9 mouse cellular contexts compared by ENCODE assay signal in the genomic region with DNA sequence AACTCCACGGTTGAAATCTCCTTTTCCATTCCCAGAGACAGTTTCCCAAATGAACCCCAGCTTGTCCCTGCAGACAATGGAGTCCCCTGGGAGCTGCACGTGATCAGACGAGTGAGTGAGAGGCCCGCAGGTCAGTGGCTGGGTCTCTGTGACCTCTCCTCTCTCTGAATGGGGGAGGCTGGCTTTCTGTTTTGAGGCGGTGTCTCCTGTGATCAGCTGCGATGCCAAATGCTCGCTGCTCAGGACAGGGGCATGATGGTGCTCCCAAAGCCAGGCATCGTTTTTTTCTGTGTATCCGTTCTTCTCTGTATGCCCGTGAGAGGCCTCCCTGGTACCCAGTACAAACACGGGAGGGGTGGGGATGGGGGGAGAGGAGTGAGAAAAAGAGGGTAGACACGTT.
A peak's percentile ranks its signal among the peaks of the same experiment; 100 is the strongest.
DNase-seq lines count a peak whose midpoint lies in the region; ATAC-seq lines count a peak whose summit lies in the region.
"Had no signal": no experiment of that assay in that cellular context is flagged by ENCODE, and none has a peak within 500 bp of the region (broad histone marks: within the 10 kb centered on the region; RNA-seq: fewer than 3 reads in every experiment).

No protein-coding gene starts in this region.

- intact Hi-C loops in gastrocnemius, postnatal 36 days (cut with DNase I), result no loop called here

- DNase-seq in R1 (ENCODE audit: low read depth, low spot score), result peak; percentile 89
- peak; percentile 89 for DNase-seq in midbrain, embryonic 10.5 days (ENCODE audit: low spot score)
- no peak for DNase-seq in layer of hippocampus, postnatal 36 days
- DNase-seq in gastrocnemius, postnatal 36 days, result no peak
- DNase-seq in cerebellum, adult 9-11 months, result no peak
- DNase-seq in adrenal gland, adult 18-20 months (ENCODE audit: low spot score in 2 of 2), result no peak

- 13% methylated on average over 12 of the region's 12 CpGs for WGBS in embryonic facial prominence, embryonic 15.5 days
- 1% methylated on average over 12 of the region's 12 CpGs for WGBS in hindbrain, embryonic 13.5 days
- whole genome bisulfite sequencing in midbrain, embryonic 10.5 days, result 3% methylated on average over 12 of the region's 12 CpGs

- H3K4me1 ChIP-seq in embryonic facial prominence, embryonic 15.5 days, result peaks cover 9% of the 10 kb centered on the region
- H3K4me1 ChIP-seq in hindbrain, embryonic 13.5 days (replicated peaks), result peaks cover 41% of the 10 kb centered on the region
- peaks cover 59% of the 10 kb centered on the region for H3K4me1 ChIP-seq in midbrain, embryonic 10.5 days
- H3K4me1 ChIP-seq: megakaryocyte, embryonic 14.5 days had no signal

- no peak overlapping the region for H3K4me3 ChIP-seq in embryonic facial prominence, embryonic 15.5 days (replicated peaks)
- H3K4me3 ChIP-seq in hindbrain, embryonic 13.5 days, result peak overlapping the region; percentile 17; the same call in 1 of the 2 replicates
- H3K4me3 ChIP-seq in midbrain, embryonic 10.5 days, result peak overlapping the region; percentile 43
- H3K4me3 ChIP-seq: megakaryocyte, embryonic 14.5 days had no signal

- H3K27me3 ChIP-seq in embryonic facial prominence, embryonic 15.5 days, result no peaks in the 10 kb centered on the region
- peaks cover 63% of the 10 kb centered on the region for H3K27me3 ChIP-seq in hindbrain, embryonic 13.5 days
- H3K27me3 ChIP-seq in midbrain, embryonic 10.5 days (ENCODE audit: low read depth, poor library complexity, severe bottlenecking), result peaks cover 93% of the 10 kb centered on the region

- H3K27ac ChIP-seq in embryonic facial prominence, embryonic 15.5 days (replicated peaks), result no peak overlapping the region
- H3K27ac ChIP-seq in hindbrain, embryonic 13.5 days, result peak overlapping the region; percentile 64; the same call in 1 of the 2 replicates
- H3K27ac ChIP-seq in midbrain, embryonic 10.5 days (replicated peaks), result peak overlapping the region; percentile 87

- H3K9ac ChIP-seq in embryonic facial prominence, embryonic 15.5 days, result no peak overlapping the region
- H3K9ac ChIP-seq in hindbrain, embryonic 13.5 days, result peak overlapping the region; percentile 55; the same call in 1 of the 2 replicates

- no peaks in the 10 kb centered on the region for H3K9me3 ChIP-seq in embryonic facial prominence, embryonic 15.5 days (replicated peaks)
- H3K9me3 ChIP-seq in hindbrain, embryonic 13.5 days, result no peaks in the 10 kb centered on the region
- H3K9me3 ChIP-seq in midbrain, embryonic 10.5 days (replicated peaks), result no peaks in the 10 kb centered on the region; the same call in 1 of the 2 replicates
- H3K9me3 ChIP-seq: megakaryocyte, embryonic 14.5 days had no signal

- no peak for ATAC-seq in embryonic facial prominence, embryonic 15.5 days (ENCODE audit: insufficient number of reproducible peaks, low FRiP score, low TSS enrichment, low read depth)
- 0 out of 2 replicates have a peak, but pooled peaks have one; percentile 21 for ATAC-seq in hindbrain, embryonic 13.5 days (ENCODE audit: low FRiP score)

- no peaks in the 10 kb centered on the region for H3K36me3 ChIP-seq in embryonic facial prominence, embryonic 15.5 days
- no peaks in the 10 kb centered on the region for H3K36me3 ChIP-seq in hindbrain, embryonic 13.5 days
- H3K36me3 ChIP-seq in midbrain, embryonic 10.5 days, result no peaks in the 10 kb centered on the region

- peak overlapping the region; percentile 34 for H3K4me2 ChIP-seq in embryonic facial prominence, embryonic 15.5 days (replicated peaks)
- H3K4me2 ChIP-seq in hindbrain, embryonic 13.5 days, result peak overlapping the region; percentile 50

Comparison
In these comparisons a context has a peak if more than half of its experiments do, and no peak if none do; other contexts are left out.
1. DNase-seq: peak in R1 (single experiment) and midbrain, embryonic 10.5 days (single experiment); none in layer of hippocampus, postnatal 36 days (0 of 2), gastrocnemius, postnatal 36 days (0 of 2), cerebellum, adult 9-11 months (single experiment) and adrenal gland, adult 18-20 months (0 of 2).